Comparison of ENCODE assay signal across 14 mouse cellular contexts in the genomic region with DNA sequence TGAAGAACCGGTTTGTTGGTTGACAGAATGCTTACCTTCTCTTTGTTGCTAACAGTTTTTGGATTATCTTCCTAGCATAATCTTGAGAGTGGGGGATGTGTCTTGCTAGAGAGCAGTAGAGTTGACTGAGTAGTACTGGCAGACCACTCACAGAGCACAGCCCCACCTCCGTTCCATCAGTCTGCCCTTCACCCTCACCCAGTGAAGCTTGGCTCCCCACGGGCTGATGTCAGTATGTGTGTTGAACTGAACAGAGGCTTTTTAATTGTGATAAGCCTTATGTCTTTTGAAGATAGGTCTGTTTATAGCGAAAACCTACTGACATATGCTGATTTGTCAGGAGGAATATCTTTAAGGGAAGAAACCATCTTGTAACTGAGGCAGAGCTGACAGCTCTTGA.
"Had no signal": no experiment of that assay in that cellular context is flagged by ENCODE, and none has a peak within 500 bp of the region (broad histone marks: within the 10 kb centered on the region; RNA-seq: fewer than 3 reads in every experiment).

No protein-coding gene starts in this region.

- H3K27ac ChIP-seq: limb, embryonic 10.5 days; limb, embryonic 13.5 days had no signal

- H3K4me1 ChIP-seq: limb, embryonic 10.5 days; limb, embryonic 13.5 days; megakaryocyte, embryonic 14.5 days had no signal

- H3K27me3 ChIP-seq: limb, embryonic 13.5 days had no signal

- H3K9ac ChIP-seq: limb, embryonic 13.5 days had no signal

- H3K4me3 ChIP-seq: limb, embryonic 10.5 days; limb, embryonic 13.5 days; megakaryocyte, embryonic 14.5 days had no signal

- DNase-seq: kidney, adult 2 months; kidney, postnatal 10 days; kidney, postnatal 36 days; lung, adult 2 months; lung, postnatal 14 days; lung, postnatal 4 days; midbrain, embryonic 14.5 days; thymus, adult 18-20 months; thymus, postnatal 36 days had no signal

- H3K9me3 ChIP-seq: limb, embryonic 10.5 days; limb, embryonic 13.5 days; megakaryocyte, embryonic 14.5 days had no signal

- ATAC-seq: intestine, postnatal 0 days had no signal

- H3K4me2 ChIP-seq: limb, embryonic 13.5 days; midbrain, embryonic 11.5 days had no signal
